Mouse (Mus musculus): ENCODE measurements around the gene Tbk1. TPM values are rescaled to one million over a fixed set of nuclear protein-coding genes. Genes with fewer than 3 reads are reported as not detected.

Tbk1 gene
- polyA plus RNA-seq, 1 experiment from 2014 or later, result 27.4 TPM

Small RNAs within 50 kb of the gene (microRNA-seq; reads per million reads assigned to microRNA genes)
- not detected for gene Gm24330 (ENCODE audit: borderline number of aligned reads)

Other genes starting within 250 kb of the Tbk1 start
- gene Tbc1d30, start 235.5 kb downstream of the Tbk1 start, polyA plus RNA-seq (2014; fragmentation: Nextera tagmentation; extraction: Ambion mirVana), result 1.1 and 1.5 TPM in 2 replicates
- gene Gns, start 221.7 kb downstream of the Tbk1 start, polyA plus RNA-seq (2014; fragmentation: Nextera tagmentation; extraction: Ambion mirVana), result 33.6 and 38.3 TPM in 2 replicates
- gene Rassf3, start 110.4 kb downstream of the Tbk1 start, polyA plus RNA-seq (2014; fragmentation: Nextera tagmentation; extraction: Ambion mirVana), result 18.3 and 23.9 TPM in 2 replicates
- 35.3 and 44.8 TPM in 2 replicates for gene Xpot, start 39.5 kb upstream of the Tbk1 start, polyA plus RNA-seq (2014; fragmentation: Nextera tagmentation; extraction: Ambion mirVana)
- not detected in 2 replicates for gene D930020B18Rik, start 54.8 kb upstream of the Tbk1 start, polyA plus RNA-seq (2014; fragmentation: Nextera tagmentation; extraction: Ambion mirVana)
- gene BC048403, start 153.2 kb upstream of the Tbk1 start, polyA plus RNA-seq (2014; fragmentation: Nextera tagmentation; extraction: Ambion mirVana), result 2.7 and 3.2 TPM in 2 replicates